Mouse (Mus musculus) thymus, postnatal 14 days (tissue): ENCODE measurements around the gene Prkar1a.
A peak's percentile ranks its signal among the peaks of the same experiment; 100 is the strongest.
"Not testable (repeated sequence)": the region's sequence is repeated elsewhere in the genome, so short reads cannot be mapped to it uniquely, and the experiment has no call there.

ENCODE experiments used
- DNase-seq: peaks from one replicate; pipeline ENCODE4 v3.0.0; 2021

Gene Prkar1a

DNA sequence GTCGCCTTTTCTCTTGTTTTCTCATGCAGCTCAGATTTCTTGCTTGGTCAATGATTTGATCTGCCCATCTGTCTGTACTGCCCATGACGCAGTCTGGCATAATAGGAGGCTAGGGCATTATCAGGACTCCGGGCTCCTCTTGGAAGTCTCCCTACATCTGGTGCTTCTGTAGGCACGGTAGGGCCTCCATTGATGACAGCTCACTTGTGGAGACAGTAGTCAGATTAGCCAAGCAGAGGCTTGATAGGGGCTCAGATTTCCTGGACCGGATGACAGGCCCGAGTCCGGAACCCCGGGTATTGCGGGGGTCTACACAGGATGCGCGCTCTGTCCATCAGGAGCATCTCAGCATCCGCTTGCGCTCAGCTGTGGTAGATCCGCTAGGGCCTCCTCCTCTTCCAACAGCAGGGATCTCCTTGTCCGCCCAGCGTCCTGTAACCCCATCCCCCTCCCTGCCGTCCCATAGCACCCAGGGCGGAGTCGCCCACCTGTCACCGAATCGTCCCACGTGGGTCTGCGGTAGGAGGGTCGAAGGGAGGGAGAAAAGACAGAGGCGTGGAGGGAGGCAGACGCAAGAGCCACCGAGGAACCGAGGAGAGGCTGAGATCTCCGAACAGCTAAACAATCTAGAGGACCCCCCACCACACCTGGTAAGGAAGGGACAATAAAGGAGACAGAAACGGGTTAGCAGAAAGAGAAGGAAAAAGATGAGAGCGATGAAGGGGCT, 933 bp downstream of the Prkar1a start:
- DNase-seq = peak; percentile 80

DNA sequence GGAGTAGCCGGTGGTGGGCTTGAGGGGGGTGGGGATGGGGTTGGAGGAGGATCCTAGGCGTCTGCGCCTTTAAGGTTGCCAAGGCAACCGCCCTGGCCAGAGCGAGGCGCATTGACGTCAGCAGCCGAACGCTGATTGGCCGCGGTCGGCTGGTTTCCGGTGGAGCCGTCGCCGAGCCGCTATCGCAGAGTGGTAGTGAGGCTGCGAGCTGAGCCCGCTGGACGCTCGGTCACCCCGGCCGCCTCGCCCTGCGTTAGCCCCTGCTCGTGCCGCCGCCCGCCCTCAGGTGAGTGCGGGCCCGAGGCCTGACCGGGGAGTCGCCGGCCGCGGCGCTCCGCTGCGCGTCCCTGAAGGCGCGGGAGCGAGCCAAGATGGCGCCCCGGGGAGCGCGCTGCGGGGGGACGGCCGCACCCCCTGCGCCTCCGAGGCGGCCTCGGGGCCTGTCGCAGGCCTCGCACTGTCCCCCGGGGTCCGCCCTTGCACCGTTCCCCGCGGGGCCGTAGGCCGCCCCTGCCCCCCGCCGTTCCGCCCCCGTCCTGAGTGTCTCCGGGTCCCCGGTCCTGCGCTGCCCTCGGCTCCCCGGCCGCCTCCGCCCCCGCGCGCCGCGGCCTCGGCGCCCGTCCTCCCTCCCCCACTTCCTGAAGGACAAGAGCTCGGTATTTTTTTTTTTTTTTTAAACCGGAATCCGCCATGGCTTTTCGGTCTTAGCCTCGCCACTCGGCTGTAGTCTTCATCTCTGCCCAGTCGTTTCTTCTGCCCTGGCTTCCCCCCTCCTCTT, 1.8 kb downstream of the Prkar1a start:
- DNase-seq = peak; percentile 94

DNA sequence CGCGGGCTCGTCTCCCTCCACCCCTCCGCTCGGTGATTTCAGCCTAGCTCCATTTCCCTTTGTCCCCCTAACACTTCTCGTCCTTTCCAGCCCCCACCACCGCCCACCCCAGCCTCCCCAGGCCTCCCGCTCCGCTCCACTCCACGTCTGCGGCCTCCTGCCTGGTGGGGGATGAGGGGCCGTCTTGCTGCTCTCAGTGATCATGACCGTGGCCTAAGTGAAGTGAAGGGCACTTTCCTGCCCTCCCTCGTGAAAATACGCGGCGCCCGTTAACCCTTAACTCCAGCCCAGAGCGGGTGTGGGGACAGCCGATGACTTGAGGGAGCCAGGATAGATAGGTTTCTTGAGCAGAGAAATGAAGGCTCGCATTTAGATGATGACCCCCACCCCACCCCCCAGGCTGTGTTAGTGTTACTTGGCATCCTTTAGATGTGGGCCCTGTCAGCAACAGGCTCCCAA, 2.4 kb downstream of the Prkar1a start:
- DNase-seq = peak; percentile 64

DNA sequence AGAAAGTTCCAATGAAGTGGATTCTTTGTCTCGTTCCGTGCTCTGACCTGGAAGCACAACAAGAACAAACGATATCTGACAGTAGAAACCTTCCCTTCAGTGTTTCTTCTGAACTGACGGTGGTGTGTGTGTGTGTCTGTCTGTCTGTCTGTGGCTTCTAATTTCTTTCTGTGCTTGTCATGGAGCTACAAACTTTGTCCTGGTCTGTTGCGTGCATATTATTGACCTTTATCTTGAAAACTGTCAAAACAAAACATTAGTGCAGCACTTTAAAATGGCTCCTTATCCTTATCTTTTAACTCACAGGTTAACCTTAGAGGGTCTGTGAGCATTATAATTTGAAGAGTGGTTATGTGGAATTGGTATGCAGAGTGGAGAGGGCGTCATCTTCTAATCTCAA, 3.3 kb downstream of the Prkar1a start:
- no peak for DNase-seq

DNA sequence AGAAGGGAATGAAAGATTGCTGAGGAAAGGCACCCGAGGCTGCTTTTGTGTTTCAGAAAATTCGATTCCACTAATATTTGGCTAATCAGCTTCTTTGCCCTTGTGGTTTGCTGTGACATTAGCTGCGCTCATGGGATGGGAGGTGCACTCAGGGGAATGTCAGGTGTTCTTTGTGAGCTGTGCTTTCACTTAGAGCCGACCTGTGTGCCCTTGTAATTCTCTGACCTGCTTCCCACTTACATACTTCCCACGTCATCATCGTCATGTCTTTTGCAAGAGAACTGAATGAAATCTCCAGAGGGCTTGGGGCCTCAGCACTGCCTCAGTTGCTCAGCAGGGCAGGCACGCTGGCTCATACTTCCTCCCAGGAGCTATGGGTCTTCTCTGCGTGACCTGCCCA, 4.0 kb downstream of the Prkar1a start:
- no peak for DNase-seq

DNA sequence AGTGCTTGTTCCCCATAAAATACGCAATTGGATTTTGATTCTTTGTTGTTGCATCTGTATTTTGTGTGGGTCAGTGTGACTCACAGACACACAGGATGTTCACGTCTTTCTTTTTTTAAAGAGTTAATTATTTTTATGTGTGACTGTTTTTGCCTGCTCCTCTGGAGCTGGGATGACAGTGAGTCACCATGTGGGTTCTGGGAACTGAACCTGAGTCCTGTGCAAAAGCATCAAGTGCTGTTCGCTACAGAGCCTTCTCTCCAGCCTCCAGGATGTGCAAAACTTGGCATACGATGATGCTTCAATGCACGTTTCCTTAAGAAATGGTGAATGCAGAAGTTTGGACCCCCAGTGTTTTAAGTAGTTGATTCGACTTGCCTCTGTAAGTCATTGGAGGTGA, 5.4 kb downstream of the Prkar1a start:
- DNase-seq = no peak

DNA sequence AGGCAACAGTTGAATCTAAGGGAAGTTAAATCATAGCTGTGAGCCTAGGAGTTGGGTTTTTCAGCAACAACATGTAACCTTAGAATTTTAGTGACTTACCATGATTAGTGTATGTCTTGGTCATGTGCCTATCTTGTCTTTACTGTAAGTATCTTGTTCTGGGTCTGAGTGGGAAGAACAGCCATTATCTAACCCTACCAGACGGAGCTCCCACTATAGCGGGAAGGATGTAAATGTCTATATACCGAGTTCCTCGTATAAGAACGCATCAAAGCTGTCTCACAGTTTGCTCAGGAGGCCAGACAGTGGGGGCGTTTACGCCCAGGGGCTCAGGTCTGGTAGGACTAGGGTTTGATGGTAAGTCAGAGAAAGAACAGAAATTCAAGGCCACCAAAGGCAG, 7.0 kb downstream of the Prkar1a start:
- no peak for DNase-seq

DNA sequence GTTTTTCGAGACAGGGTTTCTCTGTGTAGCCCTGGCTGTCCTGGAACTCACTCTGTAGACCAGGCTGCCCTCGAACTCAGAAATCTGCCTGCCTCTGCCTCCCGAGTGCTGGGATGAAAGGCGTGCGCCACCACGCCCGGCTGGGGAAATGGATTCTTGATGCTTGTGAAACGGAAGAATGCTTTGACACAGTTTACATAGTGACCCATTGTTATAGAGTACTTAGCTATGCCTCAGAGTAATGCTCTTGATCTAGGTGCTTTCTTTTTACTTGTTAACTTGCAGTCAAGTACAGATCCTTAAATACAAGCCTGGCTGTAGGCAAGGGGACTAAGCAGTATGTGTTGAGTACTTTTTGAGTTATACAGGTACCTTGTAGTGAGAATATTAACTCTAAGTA, 11.3 kb downstream of the Prkar1a start:
- DNase-seq = not testable (repeated sequence)

DNA sequence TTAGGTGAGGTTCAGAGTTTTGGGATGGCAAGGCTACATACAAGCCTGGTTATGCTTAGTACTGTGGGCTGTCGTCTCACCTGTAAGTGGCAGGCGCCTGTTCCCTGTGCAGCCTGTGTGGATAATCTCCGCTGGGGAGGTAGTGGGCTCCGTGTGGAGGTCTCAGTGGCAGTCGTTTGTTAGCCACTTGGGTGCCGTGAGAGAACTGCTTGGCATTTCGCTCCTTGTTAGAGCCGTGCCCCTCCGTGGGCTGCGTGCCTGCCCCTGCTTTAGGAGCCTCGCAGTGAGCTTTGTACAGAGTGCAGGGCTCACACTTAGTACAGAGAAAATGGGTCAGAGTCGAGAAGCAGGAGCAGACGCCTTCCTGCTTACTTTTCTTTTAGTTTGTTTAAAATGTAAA, 15.1 kb downstream of the Prkar1a start:
- no peak for DNase-seq

DNA sequence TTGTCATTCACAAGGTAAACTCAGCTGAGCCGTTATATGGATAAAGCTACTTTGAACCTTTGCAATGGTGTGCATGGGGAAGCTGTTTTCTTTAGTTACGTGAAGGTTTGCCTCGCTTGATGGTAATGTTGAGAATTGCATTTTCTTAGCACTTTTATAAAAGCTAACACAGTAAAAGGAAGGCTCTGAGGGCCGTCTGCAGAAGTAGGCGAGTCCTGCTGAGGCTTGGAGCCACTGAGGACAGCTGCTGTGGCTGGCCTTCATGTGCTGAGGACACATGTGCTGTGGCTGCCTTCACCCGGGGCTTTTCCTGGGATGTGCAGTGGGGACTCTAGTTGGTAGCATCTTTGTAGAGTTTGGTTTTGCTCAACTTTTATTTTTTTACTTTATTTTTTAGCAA, 16.2 kb downstream of the Prkar1a start:
- DNase-seq = no peak

DNA sequence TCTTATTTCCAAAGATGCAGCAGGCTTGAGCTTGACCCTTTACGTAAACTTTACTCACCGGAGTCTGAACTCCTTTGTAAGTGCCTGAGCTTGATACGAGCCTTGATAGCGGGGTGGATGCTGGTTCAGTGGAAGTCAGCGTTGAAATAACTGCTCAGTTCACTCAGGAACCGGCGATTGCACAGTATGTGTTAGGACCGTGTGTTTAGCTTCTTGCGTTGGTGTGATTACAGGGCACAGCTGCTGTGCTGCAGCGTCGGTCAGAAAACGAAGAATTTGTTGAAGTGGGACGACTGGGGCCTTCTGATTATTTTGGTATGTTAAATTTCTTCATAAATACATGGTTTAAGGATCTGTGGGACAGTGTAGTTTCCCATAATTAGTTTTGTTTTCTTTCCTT, 17.2 kb downstream of the Prkar1a start:
- no peak for DNase-seq

DNA sequence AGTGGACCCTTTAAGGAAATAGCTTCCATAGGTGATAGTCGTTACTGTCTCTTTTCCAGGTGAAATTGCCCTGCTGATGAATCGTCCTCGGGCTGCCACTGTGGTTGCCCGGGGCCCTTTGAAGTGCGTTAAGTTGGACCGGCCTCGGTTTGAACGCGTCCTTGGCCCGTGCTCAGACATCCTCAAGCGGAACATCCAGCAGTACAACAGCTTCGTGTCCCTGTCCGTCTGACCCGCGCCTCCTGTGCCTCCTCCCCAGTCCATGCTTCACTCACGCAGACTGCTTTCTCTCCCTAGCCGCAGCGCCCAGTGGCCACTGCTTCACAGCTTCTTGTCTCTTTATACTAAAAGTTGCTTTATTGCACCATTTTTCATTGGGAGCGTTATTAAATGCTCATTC, 18.2 kb downstream of the Prkar1a start:
- no peak for DNase-seq

DNA sequence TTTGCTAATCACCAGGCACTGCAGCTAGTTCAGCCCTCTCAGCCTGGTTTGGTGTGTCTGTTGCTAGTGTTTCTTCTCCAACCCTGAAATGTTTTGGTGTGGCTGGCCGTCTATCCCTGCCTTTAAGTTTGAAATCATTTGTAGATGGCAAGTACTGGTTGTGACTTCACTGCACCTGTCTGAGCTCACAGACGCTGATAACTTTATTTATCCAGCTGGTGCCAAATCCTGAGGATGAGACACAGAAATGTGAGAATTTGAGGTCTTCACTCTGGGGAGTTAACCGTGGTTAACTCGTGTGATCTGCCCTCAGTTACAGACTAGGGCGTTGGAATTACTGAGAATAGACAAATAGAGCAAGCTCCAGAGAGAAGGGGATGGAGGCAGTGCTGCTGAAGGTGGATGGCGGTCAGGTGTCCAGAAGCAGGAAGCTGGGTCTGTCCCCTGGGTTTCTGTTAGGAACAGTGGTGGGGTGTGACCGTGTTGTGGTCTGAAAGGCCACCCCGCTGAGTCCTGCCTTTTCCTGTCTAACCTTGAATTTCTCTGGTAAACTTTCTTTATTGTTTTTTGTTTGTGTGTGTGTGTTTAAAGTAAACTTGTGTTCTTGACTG, 19.0 kb downstream of the Prkar1a start:
- no peak for DNase-seq

DNA sequence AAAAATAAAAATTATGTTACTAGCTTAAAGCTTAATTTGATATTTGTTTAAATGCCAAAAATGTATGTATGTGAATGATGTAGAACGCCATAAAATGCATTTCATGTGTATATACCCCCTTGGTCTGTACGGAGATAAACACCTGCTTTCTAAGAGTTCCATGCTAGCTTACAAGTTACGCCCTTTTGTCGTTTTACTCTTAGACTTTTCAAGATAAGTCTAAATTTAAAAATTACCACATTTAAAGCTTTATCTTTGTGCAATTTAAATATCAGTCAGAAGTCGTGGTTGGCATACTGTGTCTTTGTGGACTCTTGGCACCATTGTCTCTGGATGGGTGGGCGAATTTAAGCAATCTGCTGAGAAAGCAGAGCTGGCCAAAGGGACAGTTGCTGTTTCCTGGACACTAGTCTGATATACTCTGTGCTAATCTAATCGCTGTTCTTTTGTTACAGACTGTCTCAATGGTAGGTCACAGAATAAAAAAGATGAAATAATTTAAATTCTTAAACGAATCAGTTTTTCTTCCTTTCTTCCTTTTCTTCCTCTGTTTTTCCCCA, 20.0 kb downstream of the Prkar1a start:
- DNase-seq = no peak

DNA sequence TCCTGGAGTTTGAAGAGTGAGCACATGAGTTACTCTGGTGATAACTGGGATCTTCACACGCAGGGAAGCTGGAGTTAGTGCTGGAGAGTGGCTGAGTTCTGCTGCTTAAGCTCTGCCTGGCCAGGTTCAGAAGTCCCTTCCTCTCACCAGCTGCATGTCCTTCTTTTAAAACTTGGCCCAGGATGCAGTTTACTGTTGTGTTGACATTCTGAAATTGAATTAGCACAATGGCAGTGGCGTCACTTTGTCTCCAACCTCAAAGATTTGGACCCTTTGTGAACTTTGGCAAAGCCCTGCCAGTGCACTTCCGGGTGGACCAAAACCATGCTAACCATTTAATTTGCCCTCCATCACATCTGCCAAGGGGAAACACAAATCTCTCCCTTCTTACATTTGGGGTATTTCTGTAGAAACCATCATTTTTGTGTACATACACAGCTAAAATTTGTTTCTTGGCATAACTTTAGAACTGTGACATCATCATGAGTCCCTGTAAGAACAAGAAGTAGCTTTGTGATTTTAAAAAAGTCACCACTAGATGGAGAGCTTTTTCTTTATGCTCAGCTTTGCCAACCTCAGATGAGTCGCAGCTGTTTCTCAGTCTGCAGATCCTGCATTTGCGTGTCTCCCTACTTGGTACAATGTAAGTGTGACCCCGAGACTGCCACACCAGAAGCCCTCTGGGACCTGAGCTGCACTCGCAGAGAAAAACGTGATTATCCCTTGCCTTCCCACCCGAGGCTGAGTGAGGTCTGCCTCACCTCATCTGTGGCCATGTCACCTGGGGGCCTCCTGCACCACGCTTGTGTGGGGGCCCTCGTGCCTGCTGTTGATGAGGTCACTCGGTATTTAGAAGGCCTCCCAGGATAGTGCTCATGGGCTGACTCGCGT, 21.1 kb downstream of the Prkar1a start:
- DNase-seq = peak; percentile 16

DNA sequence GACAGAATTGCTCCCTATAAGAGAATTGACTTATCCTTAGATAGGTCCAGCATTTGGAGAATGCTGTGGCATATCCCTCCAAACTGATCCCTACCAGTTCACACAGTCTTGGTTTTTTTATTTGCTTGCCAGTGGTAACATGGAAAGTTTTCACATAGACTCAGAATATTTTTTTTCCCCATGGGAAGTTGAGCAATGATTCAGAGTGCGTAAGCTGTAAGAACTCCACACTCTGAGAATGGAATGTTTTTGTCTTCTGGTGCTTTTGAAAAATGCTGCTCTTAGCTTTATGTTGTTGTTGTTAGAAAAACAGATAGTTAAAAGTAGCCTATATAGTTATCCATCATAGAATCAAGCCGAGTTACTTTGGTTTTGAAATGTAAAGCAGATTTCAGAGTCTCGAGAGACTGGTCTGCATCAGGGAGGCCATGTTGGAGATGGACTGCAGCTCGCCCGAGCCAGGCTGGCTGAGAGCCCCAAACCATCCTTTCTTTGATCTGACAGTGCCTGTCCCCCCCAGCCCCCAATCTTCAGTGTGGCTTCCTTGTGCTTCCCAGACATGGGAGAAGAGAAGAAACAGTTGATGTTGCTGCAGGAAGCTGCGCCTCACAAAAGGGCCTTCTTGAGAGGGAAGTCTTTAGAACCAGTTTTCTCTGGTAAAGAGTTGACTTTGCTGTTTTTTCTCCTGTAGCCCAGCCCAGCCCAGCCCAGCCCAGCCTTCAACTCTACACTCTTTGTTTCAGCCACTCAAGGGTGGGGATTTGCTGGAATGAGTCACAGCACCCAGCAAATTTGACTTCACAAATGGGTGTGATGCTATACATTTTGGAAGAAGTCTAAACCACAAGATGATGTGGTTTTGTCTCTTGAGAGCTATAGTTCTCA, 22.2 kb downstream of the Prkar1a start:
- DNase-seq = no peak

DNA sequence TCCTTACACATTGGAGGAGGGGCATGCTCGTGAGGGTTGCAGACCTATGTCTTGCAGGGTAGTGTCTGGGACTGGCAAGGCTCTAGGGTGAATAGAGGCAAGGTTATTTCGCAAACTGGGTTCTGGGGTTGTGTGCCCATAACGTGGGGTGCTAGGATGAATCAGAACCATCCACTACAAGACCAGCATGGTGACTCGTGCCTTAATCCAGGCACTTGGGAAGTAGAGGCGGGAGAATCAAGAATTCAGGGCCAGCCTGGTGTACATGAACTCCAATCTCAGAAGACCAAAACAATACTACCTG, 22.8 kb downstream of the Prkar1a start:
- no peak for DNase-seq

DNA sequence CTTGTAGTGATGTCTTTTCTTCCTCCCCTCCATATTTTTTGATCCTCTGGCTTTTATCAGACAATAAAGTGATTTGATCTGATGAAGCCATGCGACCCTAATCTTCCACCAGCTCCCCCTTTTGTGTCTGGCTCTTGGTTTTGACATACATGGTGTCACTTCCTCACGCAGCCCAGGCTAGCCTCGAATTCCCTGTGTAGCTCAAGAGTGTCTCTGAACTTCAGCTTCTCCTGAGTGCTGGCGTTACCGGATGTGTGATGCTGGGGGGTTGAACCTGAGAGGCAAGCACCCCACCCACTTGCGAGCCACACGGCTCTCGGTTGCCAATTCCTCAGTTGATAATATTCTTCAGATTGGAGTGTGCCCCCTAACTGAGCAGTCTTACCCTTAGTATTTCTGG, 23.2 kb downstream of the Prkar1a start:
- no peak for DNase-seq

DNA sequence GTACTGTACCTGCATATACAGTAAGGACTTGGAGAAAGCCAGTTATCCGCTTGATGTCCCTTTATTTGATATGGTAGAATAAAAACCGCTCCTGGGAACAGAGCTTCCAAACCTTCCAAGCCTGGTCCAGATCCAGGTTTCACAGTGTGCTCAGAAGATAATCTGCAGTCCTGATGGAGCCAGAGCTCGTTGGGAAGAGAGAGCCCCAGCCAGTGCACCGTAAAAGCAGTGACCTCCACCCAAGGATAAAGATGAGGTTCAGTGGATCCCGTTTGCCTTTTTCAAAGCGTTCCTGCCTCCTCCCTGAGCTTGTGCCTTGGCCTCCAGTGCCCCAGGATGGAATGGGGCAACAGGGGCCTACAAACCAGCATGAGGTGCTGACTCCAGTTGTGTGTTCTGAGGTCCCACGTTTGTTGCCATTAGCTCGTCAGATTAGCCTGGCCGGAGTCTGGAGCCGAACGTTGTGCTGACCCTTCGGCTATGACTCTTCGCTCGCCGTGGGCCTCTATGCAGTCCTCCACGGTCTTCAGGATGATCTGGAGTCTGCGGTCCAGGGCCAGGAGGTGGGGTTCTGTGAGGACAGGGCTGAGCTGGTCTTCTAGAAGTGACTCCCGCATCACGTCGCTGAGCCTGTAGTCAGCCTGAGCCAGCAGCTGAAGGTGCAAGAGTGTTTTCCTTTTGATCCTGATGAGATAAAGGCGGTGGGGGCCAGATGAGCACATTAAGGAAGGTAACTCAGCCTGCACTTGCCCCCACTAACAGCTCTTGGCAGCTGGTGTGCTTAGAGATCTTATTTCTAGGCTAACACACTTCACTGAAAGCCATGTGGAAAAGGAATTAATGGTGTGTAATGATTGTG, 23.9 kb downstream of the Prkar1a start:
- DNase-seq = no peak

DNA sequence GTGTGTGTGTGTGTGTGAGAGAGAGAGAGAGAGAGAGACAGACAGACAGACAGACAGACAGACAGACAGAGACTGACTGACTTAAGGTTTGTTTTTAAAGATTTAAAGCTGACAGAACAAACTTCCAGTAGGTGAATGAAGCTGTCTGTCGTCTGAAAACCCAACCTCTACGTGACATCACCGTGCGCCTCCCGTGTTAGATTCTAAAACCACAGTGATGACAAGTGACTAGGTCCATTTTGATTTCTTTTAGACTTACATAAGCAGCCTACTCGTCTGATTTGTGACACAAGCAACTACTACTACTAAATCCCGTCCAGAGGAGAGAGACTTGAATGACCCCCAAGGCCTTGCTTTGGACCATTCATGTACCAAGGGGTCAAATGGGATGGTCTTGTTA, 24.5 kb downstream of the Prkar1a start:
- DNase-seq = no peak

DNA sequence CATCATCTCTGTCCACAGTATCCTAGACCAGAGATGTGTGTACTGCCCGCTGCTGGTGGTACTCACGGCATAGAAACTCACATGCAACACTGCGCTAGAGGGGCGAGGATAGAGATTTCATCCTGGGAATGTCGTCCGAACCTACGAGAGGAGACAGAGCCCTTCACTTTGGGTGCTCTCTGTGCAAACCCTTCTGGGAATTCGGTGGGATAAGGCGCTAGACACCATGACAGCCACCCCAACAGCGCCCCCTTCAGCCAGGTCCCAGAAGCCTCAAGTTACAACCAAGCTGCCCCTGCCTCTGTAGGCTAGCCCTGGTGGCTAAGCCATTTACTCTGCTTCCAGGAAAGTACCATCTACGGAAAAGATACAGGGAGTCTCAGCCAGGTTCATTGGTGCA, 25.3 kb downstream of the Prkar1a start:
- no peak for DNase-seq
